Mouse (Mus musculus) midbrain, embryonic 14.5 days (tissue): ENCODE measurements around the gene Rxra. TPM values are rescaled to one million over a fixed set of nuclear protein-coding genes. Genes with fewer than 3 reads are reported as not detected.
A peak's percentile ranks its signal among the peaks of the same experiment; 100 is the strongest.

ENCODE experiments used
- ATAC-seq: fragments of 200-750 bp; cut with Nextera tagmentation; 2 replicates; pipeline ENCODE4 v1.8.0; 2017; ENCODE audit warnings: moderate number of reproducible peaks, moderate library complexity; ENCODE audit not compliant: low FRiP score, low TSS enrichment
- DNase-seq: peaks from one replicate; pipeline ENCODE4 v3.0.0-alpha.2; 2015
- H3K27ac ChIP-seq: fragments of 300-500 bp; sonication (generic); replicated peaks from 2 replicates; pipeline ENCODE4 v1.5.1; 2014; ENCODE audit warnings: mild to moderate bottlenecking, low read depth, low read length, moderate library complexity
- H3K27me3 ChIP-seq: fragments of 300-500 bp; sonication (generic); 2 replicates; pipeline ENCODE4 v1.6.1; 2014; ENCODE audit warnings: low read length, control low read depth, mixed read lengths; ENCODE audit not compliant: control insufficient read depth, insufficient read depth
- H3K36me3 ChIP-seq: fragments of 300-500 bp; sonication (generic); 2 replicates; pipeline ENCODE4 v1.6.1; 2014; ENCODE audit warnings: low read length, control low read depth; ENCODE audit not compliant: control insufficient read depth, insufficient read depth
- H3K4me1 ChIP-seq: fragments of 300-500 bp; sonication (generic); 2 replicates; pipeline ENCODE4 v1.6.1; 2014; ENCODE audit warnings: mild to moderate bottlenecking, antibody characterized with exemption, low read length, control low read depth; ENCODE audit not compliant: control insufficient read depth, insufficient read depth
- H3K4me2 ChIP-seq: fragments of 300-500 bp; sonication (generic); 2 replicates; pipeline ENCODE4 v1.6.1; 2014; ENCODE audit warnings: mild to moderate bottlenecking, low read length, moderate library complexity
- H3K4me3 ChIP-seq: fragments of 300-500 bp; sonication (generic); replicated peaks from 2 replicates; pipeline ENCODE4 v1.5.1; 2014; ENCODE audit warnings: low read depth, low read length
- H3K9ac ChIP-seq: fragments of 300-500 bp; sonication (generic); replicated peaks from 2 replicates; pipeline ENCODE4 v1.6.1; 2014; ENCODE audit warnings: mild to moderate bottlenecking, low read length, moderate library complexity
- H3K9me3 ChIP-seq: fragments of 300-500 bp; sonication (generic); 2 replicates; pipeline ENCODE4 v1.6.1; 2016; ENCODE audit warnings: low read length, control low read depth, mixed read lengths; ENCODE audit not compliant: control insufficient read depth
- WGBS: fragments of 180-500 bp; shearing (Covaris S2); extraction: QIAGEN DNeasy Blood & Tissue Kit; methylation state at CpG from one replicate; pipeline ENCODE4 v1.1.7; 2014; 5-methylcytosine and 5-hydroxymethylcytosine counted together
- polyA plus RNA-seq: library from polyadenylated mRNA; unstranded; fragments of >200 nt; fragmentation: Nextera tagmentation; extraction: Ambion mirVana; gene quantifications from 2 replicates; pipeline ENCODE4 v1.2.1, GENCODE M21; 2014

The Rxra gene
- polyA plus RNA-seq, 1 experiment from 2014 or later = 2.5 TPM

GRCm38 (mm10) chr2:27654321-27655232 lies 21.7 kb upstream of the Rxra start:
- Histone ChIP-seq H3K27ac (no peak overlapping the region), H3K4me3 (no peak overlapping the region), H3K9me3 (no peaks in the 10 kb centered on the region), H3K36me3 (no peaks in the 10 kb centered on the region), H3K9ac (no peak overlapping the region), H3K4me2 (no peak overlapping the region), H3K4me1 (peaks cover 7% of the 10 kb centered on the region; the same call in 1 of the 2 replicates), H3K27me3 (no peaks in the 10 kb centered on the region; the same call in 1 of the 2 replicates)
- no peak for DNase-seq
- WGBS = 62% methylated on average over 8 of the region's 8 CpGs
- ATAC-seq = no peak

DNA sequence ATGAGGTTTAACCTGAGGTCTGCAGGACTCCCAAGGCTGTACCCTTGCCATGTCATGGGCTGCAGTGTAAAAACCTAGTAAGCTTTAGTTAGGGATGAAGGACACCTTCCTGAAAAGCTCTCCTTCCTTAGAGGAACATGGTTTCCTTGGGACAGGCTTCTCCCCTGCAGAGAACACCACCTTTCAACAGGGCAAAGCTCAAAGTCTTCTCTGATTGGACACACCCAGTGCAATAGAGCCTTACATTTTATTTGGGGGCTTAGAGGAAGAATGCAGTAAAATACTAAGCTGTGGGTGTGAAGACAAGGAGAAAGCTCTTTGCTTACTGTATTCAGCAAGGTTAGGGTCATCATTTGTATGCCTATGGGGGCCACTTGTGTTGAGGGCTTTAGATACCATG lies 19.7 kb upstream of the Rxra start:
- Histone ChIP-seq H3K4me3 (no peak overlapping the region), H3K27ac (no peak overlapping the region), H3K4me2 (no peak overlapping the region), H3K9me3 (no peaks in the 10 kb centered on the region), H3K27me3 (no peaks in the 10 kb centered on the region; the same call in 1 of the 2 replicates), H3K9ac (no peak overlapping the region), H3K4me1 (no peaks in the 10 kb centered on the region), H3K36me3 (no peaks in the 10 kb centered on the region)
- no peak for DNase-seq
- no peak for ATAC-seq

DNA sequence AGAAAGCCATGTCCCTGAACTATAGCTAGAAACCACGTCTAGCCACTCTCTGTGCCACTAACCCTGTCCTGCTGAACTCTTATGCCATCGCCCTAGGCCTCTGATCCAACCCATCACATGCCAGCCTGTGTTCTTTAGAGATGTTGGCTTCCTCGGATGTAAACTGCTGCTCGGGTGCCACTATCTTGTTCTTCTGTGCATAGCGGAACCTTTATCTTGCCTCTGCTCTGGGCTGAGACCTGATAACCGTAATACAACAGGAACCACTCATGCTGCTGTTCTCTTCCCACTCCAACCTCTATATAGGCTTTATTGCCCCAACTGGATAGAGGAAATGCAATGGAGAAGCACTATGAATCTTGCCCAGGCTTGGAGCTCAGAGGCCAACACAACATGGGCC lies 11.0 kb upstream of the Rxra start:
- no peak overlapping the region for H3K27ac ChIP-seq
- no peaks in the 10 kb centered on the region for H3K27me3 ChIP-seq
- no peaks in the 10 kb centered on the region for H3K36me3 ChIP-seq
- no peaks in the 10 kb centered on the region for H3K9me3 ChIP-seq
- ATAC-seq (no peak), DNase-seq (no peak)
- WGBS = 92% methylated on average over 6 of the region's 6 CpGs
- H3K4me2 ChIP-seq = no peak overlapping the region
- no peak overlapping the region for H3K4me3 ChIP-seq
- no peak overlapping the region for H3K9ac ChIP-seq
- peaks cover 13% of the 10 kb centered on the region for H3K4me1 ChIP-seq

GRCm38 (mm10) chr2:27666719-27667118 lies 9.5 kb upstream of the Rxra start:
- H3K9ac ChIP-seq = no peak overlapping the region
- H3K36me3 ChIP-seq = no peaks in the 10 kb centered on the region
- H3K9me3 ChIP-seq = no peaks in the 10 kb centered on the region
- DNase-seq = peak; percentile 58
- H3K4me2 ChIP-seq = no peak overlapping the region
- no peak overlapping the region for H3K4me3 ChIP-seq
- ATAC-seq = no peak
- 8% methylated on average over 4 of the region's 4 CpGs for WGBS
- no peak overlapping the region for H3K27ac ChIP-seq
- H3K27me3 ChIP-seq = no peaks in the 10 kb centered on the region
- H3K4me1 ChIP-seq = peaks cover 27% of the 10 kb centered on the region

DNA sequence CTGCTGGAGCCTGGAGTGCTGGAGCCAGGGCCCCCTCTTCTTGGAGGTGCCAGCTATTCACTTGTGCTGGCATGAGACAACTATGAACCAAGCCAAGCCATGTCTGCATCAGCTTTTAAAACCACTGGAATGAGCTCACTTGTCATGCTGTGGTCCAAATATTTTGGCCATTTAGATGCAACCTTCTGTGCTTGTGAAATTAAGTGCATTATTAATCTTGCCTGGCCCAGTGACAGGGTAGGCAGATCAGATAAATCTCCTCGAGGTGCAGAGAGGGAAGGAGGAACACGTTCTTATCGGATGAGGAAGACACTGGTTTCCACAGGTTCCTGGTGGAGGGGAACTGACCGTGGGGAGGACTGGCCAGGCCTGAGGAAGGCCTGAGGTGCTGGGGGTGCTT lies 8.6 kb upstream of the Rxra start:
- H3K4me1 ChIP-seq = peaks cover 32% of the 10 kb centered on the region
- WGBS = 85% methylated on average over 4 of the region's 4 CpGs
- no peak overlapping the region for H3K27ac ChIP-seq

DNA sequence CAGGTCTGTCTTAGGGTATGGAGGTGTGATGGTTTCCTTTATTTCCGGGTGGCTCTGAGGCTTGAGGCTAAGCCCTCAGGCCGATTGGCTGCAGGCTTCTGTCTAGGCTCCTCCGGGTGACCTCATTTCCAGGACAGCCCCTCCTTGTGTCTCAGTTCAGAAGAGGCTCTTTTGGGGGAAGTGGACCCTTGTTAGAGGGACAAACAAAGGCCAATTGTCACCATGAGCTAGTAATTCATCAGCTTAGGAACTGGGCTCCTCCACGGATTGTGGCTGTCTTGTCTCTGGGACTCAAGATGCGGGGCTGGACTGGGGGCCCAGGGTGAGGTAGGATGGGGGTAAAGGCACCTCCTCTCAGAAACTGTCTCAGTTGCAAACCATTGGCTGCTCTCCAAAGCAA lies 5.5 kb upstream of the Rxra start:
- no peak for ATAC-seq
- Histone ChIP-seq H3K9ac (no peak overlapping the region), H3K4me1 (peaks cover 32% of the 10 kb centered on the region), H3K27me3 (no peaks in the 10 kb centered on the region), H3K9me3 (no peaks in the 10 kb centered on the region), H3K27ac (no peak overlapping the region), H3K4me2 (no peak overlapping the region), H3K36me3 (no peaks in the 10 kb centered on the region), H3K4me3 (no peak overlapping the region)
- no peak for DNase-seq
- 19% methylated on average over 5 of the region's 5 CpGs for WGBS

More for the DNA sequence above, 8.6 kb upstream of the Rxra start:
- Histone ChIP-seq H3K4me2 (no peak overlapping the region), H3K9ac (no peak overlapping the region), H3K36me3 (no peaks in the 10 kb centered on the region), H3K4me3 (no peak overlapping the region), H3K9me3 (no peaks in the 10 kb centered on the region), H3K27me3 (no peaks in the 10 kb centered on the region)
- ATAC-seq (no peak), DNase-seq (no peak)

GRCm38 (mm10) chr2:27671633-27672091 lies 4.6 kb upstream of the Rxra start:
- Histone ChIP-seq H3K9ac (no peak overlapping the region; the same call in 1 of the 2 replicates), H3K27ac (peak overlapping the region; percentile 22; the same call in 1 of the 2 replicates), H3K4me1 (peaks cover 29% of the 10 kb centered on the region), H3K4me2 (no peak overlapping the region), H3K27me3 (no peaks in the 10 kb centered on the region), H3K4me3 (no peak overlapping the region), H3K36me3 (no peaks in the 10 kb centered on the region), H3K9me3 (no peaks in the 10 kb centered on the region)
- DNase-seq (peak; percentile 66), ATAC-seq (peak; percentile 51; the same call in 1 of the 2 replicates)
- WGBS = 10% methylated on average over 3 of the region's 3 CpGs

GRCm38 (mm10) chr2:27676478-27677325 lies 462 bp downstream of the Rxra start:
- Histone ChIP-seq H3K36me3 (no peaks in the 10 kb centered on the region), H3K27me3 (no peaks in the 10 kb centered on the region), H3K4me3 (peak overlapping the region; percentile 73), H3K9ac (peak overlapping the region; percentile 80), H3K4me1 (peaks cover 41% of the 10 kb centered on the region), H3K27ac (peak overlapping the region; percentile 86), H3K9me3 (no peaks in the 10 kb centered on the region), H3K4me2 (peak overlapping the region; percentile 68)
- DNase-seq = peak; percentile 84
- peak; percentile 61 for ATAC-seq
- WGBS = 1% methylated on average over 73 of the region's 106 CpGs
